Mouse (Mus musculus): ENCODE data around the gene Dst. TPM values are rescaled to one million over a fixed set of nuclear protein-coding genes. Genes with fewer than 3 reads are reported as not detected.

Gene Dst
- total and polyA plus RNA-seq, 3 experiments = 0.83 to 1.1 TPM; not detected in 1

- Histone ChIP-seq H3K9me3 (replicated peaks) (no peaks in the 10 kb centered on the region), H3K4me3 (ENCODE audit: low read depth, low read length) (no peak overlapping the region), H3K36me3 (replicated peaks) (no peaks in the 10 kb centered on the region), H3K4me1 (ENCODE audit: insufficient read depth, low read depth, low read length) (no peaks in the 10 kb centered on the region), H3K27me3 (ENCODE audit: insufficient read depth, low read length) (no peaks in the 10 kb centered on the region)
- TF ChIP-seq GATA2 (IDR thresholded peaks at IDR 0.05; ENCODE audit: borderline replicate concordance, low read depth, low read length) = no peak
- ATAC-seq (ENCODE audit: extremely low read depth, insufficient number of reproducible peaks, low FRiP score, poor library complexity, severe bottlenecking) = no peak
- DNase-seq (ENCODE audit: low spot score) = no peak
Observed at GRCm38 (mm10) chr1:34288721-34289471, 380.9 kb downstream of the Dst start.

DNA sequence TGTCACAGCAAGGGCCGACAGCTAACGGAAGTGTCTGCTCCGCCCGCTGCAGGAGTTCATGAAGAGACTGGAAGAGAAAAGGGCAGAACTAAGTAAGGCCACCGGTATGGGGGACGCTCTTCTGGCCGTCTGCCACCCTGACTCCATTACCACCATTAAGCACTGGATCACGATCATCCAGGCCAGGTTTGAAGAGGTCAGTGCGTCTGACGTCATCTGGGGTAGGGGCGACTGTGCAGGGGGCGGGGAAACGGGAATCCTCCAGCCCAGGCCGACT, 381.4 kb downstream of the Dst start:
- DNase-seq (ENCODE audit: low spot score) (no peak), ATAC-seq (ENCODE audit: extremely low read depth, insufficient number of reproducible peaks, low FRiP score, poor library complexity, severe bottlenecking) (no peak)
- Histone ChIP-seq H3K4me1 (ENCODE audit: insufficient read depth, low read depth, low read length) (no peaks in the 10 kb centered on the region), H3K4me3 (ENCODE audit: low read depth, low read length) (no peak overlapping the region), H3K36me3 (replicated peaks) (no peaks in the 10 kb centered on the region), H3K27me3 (ENCODE audit: insufficient read depth, low read length) (no peaks in the 10 kb centered on the region), H3K9me3 (replicated peaks) (no peaks in the 10 kb centered on the region)
- TF ChIP-seq TAL1 (conservative IDR thresholded peaks at IDR 0.05; ENCODE audit: low read depth, low read length) (no peak), GATA2 (IDR thresholded peaks at IDR 0.05; ENCODE audit: borderline replicate concordance, low read depth, low read length) (no peak), GATA1 (IDR thresholded peaks at IDR 0.05; ENCODE audit: borderline replicate concordance, low read length) (no peak), CTCF (IDR thresholded peaks at IDR 0.05; ENCODE audit: low read depth, low read length) (no peak), POLR2AphosphoS5 (IDR thresholded peaks at IDR 0.05; ENCODE audit: insufficient replicate concordance, low read depth, low read length) (no peak)

GRCm38 (mm10) chr1:34290321-34290720, 382.3 kb downstream of the Dst start:
- no peak for TF ChIP-seq GATA2 (IDR thresholded peaks at IDR 0.05; ENCODE audit: borderline replicate concordance, low read depth, low read length)
- TF ChIP-seq POLR2AphosphoS5 (IDR thresholded peaks at IDR 0.05; ENCODE audit: insufficient replicate concordance, low read depth, low read length) = no peak
- TF ChIP-seq TAL1 (conservative IDR thresholded peaks at IDR 0.05; ENCODE audit: low read depth, low read length) = no peak
- TF ChIP-seq GATA1 (IDR thresholded peaks at IDR 0.05; ENCODE audit: borderline replicate concordance, low read length) = no peak
- TF ChIP-seq CTCF (IDR thresholded peaks at IDR 0.05; ENCODE audit: low read depth, low read length) = no peak
- Histone ChIP-seq H3K4me3 (ENCODE audit: low read depth, low read length) (no peak overlapping the region), H3K36me3 (replicated peaks) (no peaks in the 10 kb centered on the region), H3K4me1 (ENCODE audit: insufficient read depth, low read depth, low read length) (no peaks in the 10 kb centered on the region), H3K27me3 (ENCODE audit: insufficient read depth, low read length) (no peaks in the 10 kb centered on the region), H3K9me3 (replicated peaks) (no peaks in the 10 kb centered on the region)
- DNase-seq (ENCODE audit: low spot score) (no peak), ATAC-seq (ENCODE audit: extremely low read depth, insufficient number of reproducible peaks, low FRiP score, poor library complexity, severe bottlenecking) (no peak)

- no peaks in the 10 kb centered on the region for H3K27me3 ChIP-seq (ENCODE audit: insufficient read depth, low read length)
- DNase-seq (ENCODE audit: low spot score) = no peak
Observed at GRCm38 (mm10) chr1:34293198-34293597, 385.2 kb downstream of the Dst start.

GRCm38 (mm10) chr1:34297636-34298035, 389.6 kb downstream of the Dst start:
- ATAC-seq (ENCODE audit: extremely low read depth, insufficient number of reproducible peaks, low FRiP score, poor library complexity, severe bottlenecking) = no peak
- H3K9me3 ChIP-seq (replicated peaks) = no peaks in the 10 kb centered on the region
- H3K36me3 ChIP-seq (replicated peaks) = no peaks in the 10 kb centered on the region
- no peaks in the 10 kb centered on the region for H3K27me3 ChIP-seq (ENCODE audit: insufficient read depth, low read length)
- H3K4me1 ChIP-seq (ENCODE audit: insufficient read depth, low read depth, low read length) = no peaks in the 10 kb centered on the region
- no peak for DNase-seq (ENCODE audit: low spot score)
- TF ChIP-seq GATA2 (IDR thresholded peaks at IDR 0.05; ENCODE audit: borderline replicate concordance, low read depth, low read length) (no peak), GATA1 (IDR thresholded peaks at IDR 0.05; ENCODE audit: borderline replicate concordance, low read length) (no peak), CTCF (IDR thresholded peaks at IDR 0.05; ENCODE audit: low read depth, low read length) (no peak), POLR2AphosphoS5 (IDR thresholded peaks at IDR 0.05; ENCODE audit: insufficient replicate concordance, low read depth, low read length) (no peak), TAL1 (conservative IDR thresholded peaks at IDR 0.05; ENCODE audit: low read depth, low read length) (no peak)
- no peak overlapping the region for H3K4me3 ChIP-seq (ENCODE audit: low read depth, low read length)

More at GRCm38 (mm10) chr1:34293198-34293597, 385.2 kb downstream of the Dst start:
- H3K9me3 ChIP-seq (replicated peaks) = no peaks in the 10 kb centered on the region
- no peak for ATAC-seq (ENCODE audit: extremely low read depth, insufficient number of reproducible peaks, low FRiP score, poor library complexity, severe bottlenecking)
- TF ChIP-seq GATA1 (IDR thresholded peaks at IDR 0.05; ENCODE audit: borderline replicate concordance, low read length) = no peak
- no peak for TF ChIP-seq CTCF (IDR thresholded peaks at IDR 0.05; ENCODE audit: low read depth, low read length)
- TF ChIP-seq POLR2AphosphoS5 (IDR thresholded peaks at IDR 0.05; ENCODE audit: insufficient replicate concordance, low read depth, low read length) = no peak
- no peak for TF ChIP-seq GATA2 (IDR thresholded peaks at IDR 0.05; ENCODE audit: borderline replicate concordance, low read depth, low read length)
- TF ChIP-seq TAL1 (conservative IDR thresholded peaks at IDR 0.05; ENCODE audit: low read depth, low read length) = no peak
- H3K4me1 ChIP-seq (ENCODE audit: insufficient read depth, low read depth, low read length) = no peaks in the 10 kb centered on the region
- no peak overlapping the region for H3K4me3 ChIP-seq (ENCODE audit: low read depth, low read length)
- no peaks in the 10 kb centered on the region for H3K36me3 ChIP-seq (replicated peaks)

DNA sequence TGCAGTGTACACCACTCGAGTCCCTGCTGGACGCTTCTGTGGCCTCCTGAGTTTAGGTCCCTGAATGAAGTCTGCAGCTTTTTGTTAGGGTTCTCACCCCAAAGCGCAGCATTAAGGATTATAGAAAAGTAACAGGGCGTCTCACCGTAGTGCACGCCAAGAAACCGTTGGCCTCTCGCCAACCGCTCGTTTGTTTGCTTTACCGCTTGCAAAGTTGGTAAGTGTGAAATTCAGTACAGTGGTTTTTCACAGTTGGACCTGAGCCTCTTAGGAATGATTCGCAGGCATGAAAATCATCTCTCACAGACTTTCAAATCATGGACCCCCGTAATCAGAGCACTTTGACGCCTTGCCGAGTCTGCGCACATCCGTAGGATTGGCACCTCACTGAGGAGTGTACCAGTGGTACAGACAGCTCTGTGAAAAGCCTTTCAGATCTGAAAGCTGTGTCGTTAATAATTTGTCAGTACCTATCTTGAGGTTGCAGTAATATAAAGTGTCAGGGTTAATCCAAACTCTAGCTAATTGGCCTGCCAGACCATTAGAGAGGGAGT, 390.7 kb downstream of the Dst start:
- no peaks in the 10 kb centered on the region for H3K4me1 ChIP-seq (ENCODE audit: insufficient read depth, low read depth, low read length)
- no peak for ATAC-seq (ENCODE audit: extremely low read depth, insufficient number of reproducible peaks, low FRiP score, poor library complexity, severe bottlenecking)
- no peaks in the 10 kb centered on the region for H3K27me3 ChIP-seq (ENCODE audit: insufficient read depth, low read length)
- no peak for TF ChIP-seq GATA1 (IDR thresholded peaks at IDR 0.05; ENCODE audit: borderline replicate concordance, low read length)
- no peak for TF ChIP-seq GATA2 (IDR thresholded peaks at IDR 0.05; ENCODE audit: borderline replicate concordance, low read depth, low read length)
- TF ChIP-seq TAL1 (conservative IDR thresholded peaks at IDR 0.05; ENCODE audit: low read depth, low read length) = no peak
- TF ChIP-seq CTCF (IDR thresholded peaks at IDR 0.05; ENCODE audit: low read depth, low read length) = no peak
- no peak for TF ChIP-seq POLR2AphosphoS5 (IDR thresholded peaks at IDR 0.05; ENCODE audit: insufficient replicate concordance, low read depth, low read length)
- no peaks in the 10 kb centered on the region for H3K9me3 ChIP-seq (replicated peaks)
- DNase-seq (ENCODE audit: low spot score) = no peak
- no peak overlapping the region for H3K4me3 ChIP-seq (ENCODE audit: low read depth, low read length)
- no peaks in the 10 kb centered on the region for H3K36me3 ChIP-seq (replicated peaks)
